Mouse (Mus musculus) brain, adult 2 months (tissue): ENCODE data around the gene Olfr202.
"Not testable (repeated sequence)": the region's sequence is repeated elsewhere in the genome, so short reads cannot be mapped to it uniquely, and the experiment has no call there.

ENCODE experiments used
- DNase-seq: peaks from one replicate; pipeline ENCODE4 v3.0.0; 2011; ENCODE audit warnings: low read depth, low spot score

Olfr202 gene

GRCm38 (mm10) chr16:59286693-59287092, at the start of gene Olfr202:
Olfr202 (minus strand) TSS chr16:59286793.
- DNase-seq = no peak

DNA sequence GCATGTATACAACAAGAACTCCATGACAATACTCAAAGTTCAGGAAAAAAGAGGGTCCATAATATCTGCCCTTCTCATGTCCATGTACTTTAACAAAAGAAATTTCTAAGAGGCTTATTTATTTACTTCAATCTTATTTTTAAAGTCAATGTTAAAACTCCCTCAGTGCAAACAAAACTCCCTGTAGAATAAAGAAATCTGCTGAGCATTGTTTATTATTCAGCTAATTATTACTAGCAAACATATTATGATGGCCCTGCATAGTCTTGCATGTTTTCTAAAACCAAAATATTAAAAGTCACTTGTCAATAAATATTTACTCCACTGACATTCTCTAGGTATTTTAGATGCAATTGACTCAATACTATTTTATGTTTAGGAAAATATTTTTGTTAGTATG, 44.4 kb upstream of the Olfr202 start, which contains the start of gene Olfr205:
Gene Olfr205 (minus strand): TSS at position 101 of the 400 bp plus-strand sequence.
- no peak for DNase-seq

- DNase-seq = not testable (repeated sequence)
Measured at GRCm38 (mm10) chr16:59323262-59323661, 36.7 kb upstream of the Olfr202 start.

GRCm38 (mm10) chr16:59318148-59318547, 31.6 kb upstream of the Olfr202 start, which contains the start of gene Olfr204:
Olfr204 (minus strand) TSS chr16:59318248.
- DNase-seq = no peak

DNA sequence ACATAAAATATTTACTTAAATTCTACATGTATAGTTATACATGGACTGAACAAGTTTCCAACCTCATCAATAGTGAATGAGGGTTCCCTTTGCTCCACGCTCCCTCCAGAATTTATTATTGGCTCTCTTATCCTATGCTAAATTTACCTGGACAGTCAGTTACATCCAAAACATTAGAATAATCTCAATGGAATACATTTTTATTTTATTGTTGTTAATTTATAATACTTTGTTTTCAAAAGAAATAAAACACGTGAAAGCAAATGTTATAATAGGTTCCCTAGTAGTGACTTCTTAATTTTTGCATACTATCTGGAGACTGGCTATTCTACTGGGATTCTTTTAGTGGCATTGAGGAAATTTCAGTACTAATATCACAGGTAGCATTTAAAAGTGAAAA, 12.0 kb upstream of the Olfr202 start, which contains the start of gene Olfr203:
Gene Olfr203 (plus strand): TSS at position 301 of the 400 bp plus-strand sequence.
- DNase-seq = no peak

DNA sequence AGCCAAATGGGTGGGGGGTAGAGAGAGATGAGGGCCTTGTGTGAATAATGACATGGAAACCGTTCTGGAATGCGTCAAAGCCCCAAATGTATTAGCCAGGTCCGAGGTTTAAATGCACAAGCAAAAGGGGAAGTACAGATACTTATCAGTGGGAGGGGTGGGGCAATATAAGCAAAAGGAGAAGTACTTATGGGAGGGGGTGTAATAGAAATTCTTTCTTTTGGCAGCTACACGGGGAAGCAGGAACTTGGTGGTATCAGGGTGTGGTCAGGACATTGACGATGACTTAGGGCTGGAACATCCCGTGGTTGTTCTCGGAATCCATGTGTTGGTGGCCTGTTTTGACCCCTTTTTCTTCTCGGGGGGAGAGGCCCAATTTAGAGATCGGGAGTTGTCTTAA, 983 bp upstream of the Olfr202 start:
- DNase-seq = not testable (repeated sequence)

- no peak for DNase-seq
Measured at GRCm38 (mm10) chr16:59283476-59283875, 3.1 kb downstream of the Olfr202 start.

DNA sequence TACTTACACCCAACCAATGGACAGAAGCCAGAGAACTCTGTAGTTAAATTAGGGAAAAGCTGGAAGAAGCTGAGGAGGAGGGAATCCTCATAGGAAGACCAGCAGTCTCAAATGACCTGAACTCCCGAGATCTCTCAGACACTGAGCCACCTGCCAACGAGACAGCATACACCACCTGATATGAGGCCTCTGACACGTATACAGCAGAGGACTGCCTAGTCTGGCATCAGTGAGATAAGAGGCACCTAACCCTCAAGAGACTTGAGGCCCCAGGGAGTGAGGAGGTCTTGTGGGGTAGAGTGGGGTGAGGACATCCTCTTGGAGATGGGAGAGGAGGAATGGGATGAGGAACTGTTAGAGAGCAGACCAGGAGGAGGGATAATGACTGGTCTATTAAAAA, 6.1 kb downstream of the Olfr202 start:
- no peak for DNase-seq

DNA sequence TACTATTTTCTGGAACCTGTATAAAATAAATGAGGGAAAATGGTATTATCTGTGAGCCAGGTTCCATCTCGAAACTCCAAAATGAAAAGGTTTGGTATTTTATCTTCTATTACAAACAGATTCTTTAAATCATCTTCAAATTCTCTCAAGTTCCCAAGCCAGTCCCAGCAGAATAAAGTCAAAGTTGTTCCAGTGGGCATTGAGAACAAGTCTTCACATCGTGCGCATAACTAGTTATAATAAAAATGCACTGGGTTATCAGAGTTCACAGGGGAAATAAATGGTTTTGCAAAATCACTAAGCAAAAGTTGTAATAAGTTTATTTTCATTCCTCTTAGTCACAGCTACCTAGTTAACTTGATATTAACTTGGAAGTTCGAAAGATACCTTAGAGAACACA, 14.1 kb downstream of the Olfr202 start, which contains the start of gene Olfr201:
Gene Olfr201 (minus strand): TSS at position 101 of the 400 bp plus-strand sequence.
- DNase-seq = not testable (repeated sequence)

- not testable (repeated sequence) for DNase-seq
Measured at GRCm38 (mm10) chr16:59269097-59269496, 17.5 kb downstream of the Olfr202 start.

- DNase-seq = no peak
Measured at GRCm38 (mm10) chr16:59249684-59250083, 36.9 kb downstream of the Olfr202 start.
